Mouse (Mus musculus) forebrain, embryonic 15.5 days (tissue): ENCODE measurements around the gene Tfg. TPM values are rescaled to one million over a fixed set of nuclear protein-coding genes. Genes with fewer than 3 reads are reported as not detected.
A peak's percentile ranks its signal among the peaks of the same experiment; 100 is the strongest.

ENCODE experiments used
- ATAC-seq: fragments of 200-750 bp; cut with Nextera tagmentation; replicated peaks from 2 replicates; pipeline ENCODE4 v1.8.0; 2017; ENCODE audit warnings: mild to moderate bottlenecking, moderate TSS enrichment, moderate library complexity
- H3K27ac ChIP-seq: fragments of 300-500 bp; sonication (generic); replicated peaks from 2 replicates; pipeline ENCODE4 v1.5.1; 2015; ENCODE audit warnings: mild to moderate bottlenecking, inconsistent platforms
- H3K27me3 ChIP-seq: fragments of 300-500 bp; sonication (generic); 2 replicates; pipeline ENCODE4 v1.6.1; 2015; ENCODE audit warnings: inconsistent platforms
- H3K36me3 ChIP-seq: fragments of 300-500 bp; sonication (generic); 2 replicates; pipeline ENCODE4 v1.6.1; 2015; ENCODE audit warnings: mild to moderate bottlenecking, inconsistent platforms
- H3K4me1 ChIP-seq: fragments of 300-500 bp; sonication (generic); 2 replicates; pipeline ENCODE4 v1.6.1; 2015; ENCODE audit warnings: inconsistent platforms
- H3K4me2 ChIP-seq: fragments of 300-500 bp; sonication (generic); replicated peaks from 2 replicates; pipeline ENCODE4 v1.6.1; 2015; ENCODE audit warnings: mild to moderate bottlenecking, inconsistent platforms
- H3K4me3 ChIP-seq: fragments of 300-500 bp; sonication (generic); 2 replicates; pipeline ENCODE4 v1.5.1; 2015; ENCODE audit warnings: mild to moderate bottlenecking, inconsistent platforms
- H3K9ac ChIP-seq: fragments of 300-500 bp; sonication (generic); replicated peaks from 2 replicates; pipeline ENCODE4 v1.6.1; 2015; ENCODE audit warnings: mild to moderate bottlenecking, inconsistent platforms
- H3K9me3 ChIP-seq: fragments of 300-500 bp; sonication (generic); 2 replicates; pipeline ENCODE4 v1.6.1; 2016; ENCODE audit warnings: inconsistent platforms
- WGBS: fragments of 180-500 bp; shearing (Covaris S2); methylation state at CpG from one replicate; pipeline ENCODE4 v1.1.7; 2015; ENCODE audit warnings: mixed read lengths; 5-methylcytosine and 5-hydroxymethylcytosine counted together
- polyA plus RNA-seq: library from polyadenylated mRNA; unstranded; fragments of >200 nt; fragmentation: Nextera tagmentation; extraction: Ambion mirVana; gene quantifications from 2 replicates; pipeline ENCODE4 v1.2.1, GENCODE M21; 2015

The Tfg gene
- polyA plus RNA-seq, 1 experiment from 2014 or later = 136 TPM

GRCm38 (mm10) chr16:56686747-56687146 lies 30.5 kb downstream of the Tfg start:
- H3K27ac ChIP-seq = no peak overlapping the region
- no peaks in the 10 kb centered on the region for H3K9me3 ChIP-seq
- H3K4me2 ChIP-seq = no peak overlapping the region
- 93% methylated on average over 5 of the region's 5 CpGs for WGBS
- no peak for ATAC-seq
- H3K27me3 ChIP-seq = no peaks in the 10 kb centered on the region
- no peaks in the 10 kb centered on the region for H3K4me1 ChIP-seq
- H3K9ac ChIP-seq = no peak overlapping the region
- H3K36me3 ChIP-seq = peaks cover 35% of the 10 kb centered on the region
- no peak overlapping the region for H3K4me3 ChIP-seq

GRCm38 (mm10) chr16:56681010-56681645 lies 36.1 kb downstream of the Tfg start:
- Histone ChIP-seq H3K4me2 (no peak overlapping the region), H3K4me1 (no peaks in the 10 kb centered on the region), H3K27me3 (no peaks in the 10 kb centered on the region), H3K36me3 (peaks cover 3% of the 10 kb centered on the region), H3K9ac (no peak overlapping the region), H3K4me3 (no peak overlapping the region), H3K9me3 (no peaks in the 10 kb centered on the region), H3K27ac (no peak overlapping the region)
- WGBS = 69% methylated on average over 8 of the region's 8 CpGs
- 0 out of 2 replicates have a peak, but pooled peaks have one; percentile 26 for ATAC-seq

GRCm38 (mm10) chr16:56677146-56677545 lies 40.1 kb downstream of the Tfg start:
- no peak overlapping the region for H3K9ac ChIP-seq
- no peak overlapping the region for H3K27ac ChIP-seq
- peak; percentile 53 for ATAC-seq
- 73% methylated on average over 4 of the region's 4 CpGs for whole genome bisulfite sequencing
- H3K4me2 ChIP-seq = no peak overlapping the region
- no peaks in the 10 kb centered on the region for H3K27me3 ChIP-seq
- H3K4me1 ChIP-seq = no peaks in the 10 kb centered on the region
- H3K9me3 ChIP-seq = no peaks in the 10 kb centered on the region
- H3K36me3 ChIP-seq = no peaks in the 10 kb centered on the region
- no peak overlapping the region for H3K4me3 ChIP-seq

- 78% methylated on average over 2 of the region's 2 CpGs for WGBS
Measured at GRCm38 (mm10) chr16:56673420-56673819, 43.8 kb downstream of the Tfg start.

GRCm38 (mm10) chr16:56670941-56671340 lies 46.3 kb downstream of the Tfg start:
- Histone ChIP-seq H3K27me3 (no peaks in the 10 kb centered on the region), H3K9me3 (no peaks in the 10 kb centered on the region), H3K36me3 (no peaks in the 10 kb centered on the region), H3K4me3 (no peak overlapping the region), H3K4me2 (no peak overlapping the region), H3K4me1 (no peaks in the 10 kb centered on the region), H3K27ac (no peak overlapping the region), H3K9ac (no peak overlapping the region)
- WGBS = 84% methylated on average over 8 of the region's 8 CpGs
- no peak for ATAC-seq

More at GRCm38 (mm10) chr16:56673420-56673819, 43.8 kb downstream of the Tfg start:
- Histone ChIP-seq H3K4me2 (no peak overlapping the region), H3K9ac (no peak overlapping the region), H3K27me3 (no peaks in the 10 kb centered on the region), H3K36me3 (no peaks in the 10 kb centered on the region), H3K9me3 (no peaks in the 10 kb centered on the region), H3K4me1 (no peaks in the 10 kb centered on the region), H3K4me3 (no peak overlapping the region), H3K27ac (no peak overlapping the region)
- no peak for ATAC-seq

GRCm38 (mm10) chr16:56669520-56669919 lies 47.7 kb downstream of the Tfg start:
- no peaks in the 10 kb centered on the region for H3K36me3 ChIP-seq
- ATAC-seq = no peak
- no peak overlapping the region for H3K9ac ChIP-seq
- H3K27me3 ChIP-seq = no peaks in the 10 kb centered on the region
- H3K27ac ChIP-seq = no peak overlapping the region
- 86% methylated on average over 5 of the region's 5 CpGs for WGBS
- no peak overlapping the region for H3K4me3 ChIP-seq
- no peak overlapping the region for H3K4me2 ChIP-seq
- no peaks in the 10 kb centered on the region for H3K9me3 ChIP-seq
- no peaks in the 10 kb centered on the region for H3K4me1 ChIP-seq

GRCm38 (mm10) chr16:56658866-56659265 lies 58.4 kb downstream of the Tfg start:
- Histone ChIP-seq H3K27me3 (no peaks in the 10 kb centered on the region), H3K9me3 (no peaks in the 10 kb centered on the region), H3K27ac (no peak overlapping the region), H3K36me3 (no peaks in the 10 kb centered on the region), H3K4me3 (no peak overlapping the region), H3K4me2 (no peak overlapping the region), H3K9ac (no peak overlapping the region), H3K4me1 (no peaks in the 10 kb centered on the region)
- no peak for ATAC-seq

- no peak overlapping the region for H3K27ac ChIP-seq
- WGBS = 86% methylated on average over 12 of the region's 12 CpGs
- no peak overlapping the region for H3K9ac ChIP-seq
- no peak for ATAC-seq
- no peak overlapping the region for H3K4me2 ChIP-seq
- H3K4me3 ChIP-seq = no peak overlapping the region
- H3K36me3 ChIP-seq = no peaks in the 10 kb centered on the region
- no peaks in the 10 kb centered on the region for H3K27me3 ChIP-seq
- no peaks in the 10 kb centered on the region for H3K4me1 ChIP-seq
- H3K9me3 ChIP-seq = no peaks in the 10 kb centered on the region
Measured at GRCm38 (mm10) chr16:56655193-56655910, 61.9 kb downstream of the Tfg start.

GRCm38 (mm10) chr16:56646382-56647172 lies 70.7 kb downstream of the Tfg start:
- H3K36me3 ChIP-seq = no peaks in the 10 kb centered on the region

GRCm38 (mm10) chr16:56645251-56645650 lies 72.0 kb downstream of the Tfg start:
- Histone ChIP-seq H3K4me2 (no peak overlapping the region), H3K9me3 (no peaks in the 10 kb centered on the region), H3K27me3 (no peaks in the 10 kb centered on the region), H3K9ac (no peak overlapping the region), H3K4me1 (no peaks in the 10 kb centered on the region), H3K36me3 (no peaks in the 10 kb centered on the region), H3K27ac (no peak overlapping the region), H3K4me3 (no peak overlapping the region)
- WGBS = 21% methylated on average over 2 of the region's 2 CpGs
- ATAC-seq = no peak

More at GRCm38 (mm10) chr16:56646382-56647172, 70.7 kb downstream of the Tfg start:
- no peak overlapping the region for H3K4me2 ChIP-seq
- 54% methylated on average over 7 of the region's 7 CpGs for WGBS
- no peaks in the 10 kb centered on the region for H3K27me3 ChIP-seq
- H3K27ac ChIP-seq = no peak overlapping the region
- no peaks in the 10 kb centered on the region for H3K9me3 ChIP-seq
- no peak for ATAC-seq
- no peaks in the 10 kb centered on the region for H3K4me1 ChIP-seq
- H3K4me3 ChIP-seq = no peak overlapping the region
- no peak overlapping the region for H3K9ac ChIP-seq
